Mouse (Mus musculus) yolk sac, embryonic 10.5 days (tissue): ENCODE measurements around the gene Fcmr.
A peak's percentile ranks its signal among the peaks of the same experiment; 100 is the strongest.

Source experiments
- DNase-seq: peaks from one replicate; pipeline ENCODE4 v3.0.0-alpha.2; 2017; ENCODE audit warnings: low spot score

Fcmr gene

GRCm38 (mm10) chr1:130864238-130864637 is 1.2 kb upstream of the Fcmr start:
- DNase-seq = no peak

DNA sequence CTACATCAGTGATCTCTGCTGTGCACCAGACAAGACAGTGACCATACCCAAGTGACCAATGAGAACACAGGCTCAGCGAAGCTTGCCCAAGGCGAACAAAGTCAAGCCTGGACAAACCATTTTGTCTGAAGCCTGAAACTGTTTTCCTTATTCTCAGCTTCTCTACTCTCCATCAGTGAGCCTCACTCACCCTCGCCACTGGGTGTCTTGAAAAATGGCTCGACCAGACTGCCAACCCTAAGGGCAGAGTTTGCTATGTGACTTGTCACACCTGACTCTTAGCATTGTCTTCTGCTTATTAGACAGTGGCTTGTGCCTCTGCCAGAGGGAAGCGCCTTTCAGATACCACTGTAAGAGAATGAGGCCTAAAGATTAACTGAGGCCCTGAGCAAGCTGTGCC is 728 bp upstream of the Fcmr start:
- no peak for DNase-seq

DNA sequence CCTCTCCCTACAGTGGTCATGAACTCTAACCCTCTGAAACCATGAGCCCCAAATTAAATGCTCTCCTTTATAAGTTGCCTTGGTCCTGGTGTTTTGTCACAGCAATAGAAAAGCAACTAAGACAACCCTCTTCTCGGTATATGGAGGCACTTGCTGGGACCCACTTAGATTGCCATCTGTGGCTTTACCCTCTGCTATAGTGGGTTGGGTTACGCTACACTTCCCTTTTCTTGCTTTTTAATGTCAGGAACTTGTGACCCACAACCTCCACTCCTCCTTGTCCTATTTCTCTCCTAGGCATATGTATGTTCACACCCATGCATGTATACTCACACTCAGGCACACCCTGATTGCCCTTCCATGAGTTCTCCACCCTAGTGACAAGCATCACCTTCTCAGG is 7.4 kb downstream of the Fcmr start:
- DNase-seq = no peak

DNA sequence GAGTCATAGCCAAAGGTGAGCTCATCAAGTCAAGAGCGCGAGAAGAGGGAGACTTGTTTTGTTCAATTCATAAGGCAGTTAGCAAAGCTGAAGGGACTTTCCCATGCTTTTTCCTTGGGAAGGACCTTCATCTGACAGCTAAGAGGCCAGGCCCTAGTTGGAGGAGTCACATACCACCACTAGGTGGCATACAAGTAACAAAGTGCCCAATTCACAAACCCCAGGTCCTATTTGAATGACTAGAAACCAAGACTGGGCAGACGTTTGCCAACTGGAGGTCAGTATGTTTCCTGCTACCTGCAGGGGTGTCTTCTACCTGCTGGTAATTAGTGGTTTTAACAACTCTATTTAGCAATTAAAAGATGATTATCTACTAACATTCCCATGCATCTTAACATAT is 9.7 kb downstream of the Fcmr start:
- DNase-seq = peak; percentile 20

GRCm38 (mm10) chr1:130875910-130876309 is 10.4 kb downstream of the Fcmr start:
- DNase-seq = no peak

DNA sequence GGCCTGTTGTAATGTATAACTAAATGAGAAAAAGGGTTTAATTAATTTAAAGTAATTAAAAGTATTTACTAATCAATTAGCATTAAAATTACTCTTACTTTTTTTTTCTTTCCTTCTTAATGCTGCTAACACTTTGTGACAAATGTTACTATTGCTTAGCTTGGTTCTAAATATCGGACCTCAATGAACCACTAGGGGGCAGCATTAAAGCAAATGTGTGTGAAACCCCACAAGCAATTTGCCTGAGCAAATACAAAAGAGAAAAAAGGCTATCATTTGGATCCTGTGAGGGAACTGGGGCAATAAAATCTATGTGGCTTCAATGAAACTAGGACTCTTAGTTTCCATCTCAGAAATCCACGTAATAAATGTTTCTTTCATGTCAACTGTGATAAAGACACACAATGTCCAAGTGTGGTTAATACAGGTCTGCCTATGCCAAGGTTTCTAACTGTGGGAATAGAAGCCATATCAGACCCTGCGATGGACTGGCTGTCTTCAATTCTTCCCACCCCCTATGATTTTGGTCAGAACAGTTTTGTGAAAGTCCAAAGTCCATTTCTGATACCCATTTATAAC is 11.6 kb downstream of the Fcmr start:
- peak; percentile 41 for DNase-seq

DNA sequence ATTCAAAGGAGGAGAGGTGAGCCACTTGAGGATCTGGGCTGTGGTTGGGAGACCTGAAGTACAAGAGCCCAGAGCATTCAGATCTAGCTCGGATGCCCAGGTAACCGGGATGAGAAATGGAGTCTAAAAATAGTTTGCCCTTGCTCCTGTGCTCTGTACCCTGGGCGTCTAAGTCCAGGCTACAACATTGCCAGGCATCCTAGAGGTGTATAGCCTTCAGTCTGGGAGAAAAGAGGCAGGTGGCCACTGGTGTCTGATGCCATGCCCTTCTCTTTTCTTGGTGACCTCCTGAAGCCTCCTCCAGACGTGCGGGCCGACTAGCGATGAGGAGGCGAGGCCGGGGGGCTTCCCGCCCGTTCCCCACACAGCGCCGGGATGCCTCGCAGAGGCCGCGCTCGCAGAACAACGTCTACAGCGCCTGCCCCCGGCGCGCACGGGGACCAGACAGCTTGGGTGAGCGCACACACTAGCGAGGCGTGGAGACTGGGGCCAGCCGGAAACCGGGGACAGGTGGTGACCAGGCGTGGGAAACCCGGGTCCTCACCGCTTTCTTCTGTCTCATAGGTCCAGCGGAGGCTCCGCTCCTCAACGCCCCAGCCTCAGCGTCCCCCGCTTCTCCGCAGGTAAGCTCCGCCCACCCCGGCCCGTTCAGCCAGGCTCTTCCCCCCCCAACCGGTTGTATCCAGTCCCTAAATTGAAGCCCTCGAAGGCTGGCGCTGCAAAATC is 12.6 kb downstream of the Fcmr start:
- DNase-seq = peak; percentile 40

GRCm38 (mm10) chr1:130879927-130880326 is 14.5 kb downstream of the Fcmr start:
- no peak for DNase-seq

GRCm38 (mm10) chr1:130883146-130883545 is 17.7 kb downstream of the Fcmr start:
- no peak for DNase-seq

DNA sequence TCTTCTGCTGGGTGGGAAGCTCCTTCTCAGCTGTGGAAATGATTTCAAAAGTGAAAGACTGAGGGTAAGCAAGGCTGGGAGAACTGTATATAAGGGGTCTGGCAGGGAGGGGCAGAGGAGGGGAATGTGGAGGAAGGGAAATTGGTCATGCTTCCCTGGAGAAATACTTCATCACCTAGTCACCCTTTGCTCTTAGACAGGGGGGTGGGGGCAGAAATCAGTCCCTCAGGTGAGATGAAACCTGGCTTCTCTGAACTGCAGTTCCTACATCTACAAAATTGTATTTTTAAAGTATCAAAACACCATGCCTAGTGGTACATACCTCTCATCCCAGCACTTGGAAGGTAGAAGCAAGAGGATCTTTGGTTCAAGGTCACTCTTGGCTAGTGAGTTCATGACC is 21.9 kb downstream of the Fcmr start, which contains the start of gene Il24:
Gene Il24, minus strand, starts transcription at position 101 of the 400 bp plus-strand sequence.
- no peak for DNase-seq

- DNase-seq = no peak
Observed at GRCm38 (mm10) chr1:130892446-130892845, 27.0 kb downstream of the Fcmr start.

GRCm38 (mm10) chr1:130893329-130894040 is 28.0 kb downstream of the Fcmr start:
- no peak for DNase-seq

- no peak for DNase-seq
Observed at GRCm38 (mm10) chr1:130894468-130894867, 29.0 kb downstream of the Fcmr start.

- DNase-seq = no peak
Observed at GRCm38 (mm10) chr1:130902505-130902904, 37.0 kb downstream of the Fcmr start.

- DNase-seq = no peak
Observed at GRCm38 (mm10) chr1:130911401-130912010, 46.0 kb downstream of the Fcmr start, which contains the start of gene Il20. Gene Il20 (minus strand): TSS chr1:130911451.

- DNase-seq = no peak
Observed at GRCm38 (mm10) chr1:130918323-130918980, 53.0 kb downstream of the Fcmr start.

GRCm38 (mm10) chr1:130926484-130926883 is 61.0 kb downstream of the Fcmr start:
- no peak for DNase-seq
